Mouse (Mus musculus): ENCODE measurements around the gene Cend1. TPM values are rescaled to one million over a fixed set of nuclear protein-coding genes. Genes with fewer than 3 reads are reported as not detected.

The Cend1 gene
- polyA plus RNA-seq, 1 experiment from 2014 or later: 0.25 TPM

GRCm38 (mm10) chr7:141436523-141436892 lies 7.2 kb upstream of the Cend1 start:
- H3K4me3 ChIP-seq (ENCODE audit: low read depth, low read length): peak overlapping the region; percentile 65; the same call in 1 of the 2 replicates
- WGBS: 50% methylated on average over 2 of the region's 2 CpGs

GRCm38 (mm10) chr7:141435856-141436522 lies 6.7 kb upstream of the Cend1 start:
- Histone ChIP-seq H3K9me3 (ENCODE audit: low read length) (no peaks in the 10 kb centered on the region), H3K36me3 (ENCODE audit: insufficient read depth, low read length) (no peaks in the 10 kb centered on the region; the same call in 1 of the 2 replicates), H3K27ac (ENCODE audit: low read length) (no peak overlapping the region), H3K4me2 (replicated peaks; ENCODE audit: low read depth, low read length) (no peak overlapping the region), H3K4me1 (ENCODE audit: insufficient read depth, low read depth, low read length) (peaks cover 20% of the 10 kb centered on the region), H3K9ac (replicated peaks; ENCODE audit: low read depth) (no peak overlapping the region), H3K4me3 (ENCODE audit: low read depth, low read length) (no peak overlapping the region), H3K27me3 (replicated peaks; ENCODE audit: insufficient read depth, low read length) (no peaks in the 10 kb centered on the region)
- TF ChIP-seq EP300 (IDR thresholded peaks at IDR 0.05): no peak
- no peak for TF ChIP-seq CTCF (IDR thresholded peaks at IDR 0.05)
- no peak for ATAC-seq
- WGBS: 82% methylated on average over 9 of the region's 9 CpGs
- no peak for DNase-seq (ENCODE audit: low spot score)

More at GRCm38 (mm10) chr7:141436523-141436892, 7.2 kb upstream of the Cend1 start:
- ATAC-seq: no peak
- no peaks in the 10 kb centered on the region for H3K27me3 ChIP-seq (replicated peaks; ENCODE audit: insufficient read depth, low read length)
- no peaks in the 10 kb centered on the region; the same call in 1 of the 2 replicates for H3K36me3 ChIP-seq (ENCODE audit: insufficient read depth, low read length)
- DNase-seq (ENCODE audit: low spot score): no peak
- peaks cover 20% of the 10 kb centered on the region for H3K4me1 ChIP-seq (ENCODE audit: insufficient read depth, low read depth, low read length)
- H3K4me2 ChIP-seq (replicated peaks; ENCODE audit: low read depth, low read length): peak overlapping the region; percentile 86
- no peaks in the 10 kb centered on the region for H3K9me3 ChIP-seq (ENCODE audit: low read length)
- TF ChIP-seq EP300 (IDR thresholded peaks at IDR 0.05) (no peak), CTCF (IDR thresholded peaks at IDR 0.05) (no peak)
- no peak overlapping the region for H3K27ac ChIP-seq (ENCODE audit: low read length)
- H3K9ac ChIP-seq (replicated peaks; ENCODE audit: low read depth): no peak overlapping the region

- peaks cover 16% of the 10 kb centered on the region for H3K4me1 ChIP-seq (ENCODE audit: insufficient read depth, low read depth, low read length)
- H3K4me3 ChIP-seq (ENCODE audit: low read depth, low read length): peak overlapping the region; percentile 46
- TF ChIP-seq EP300 (IDR thresholded peaks at IDR 0.05) (no peak), CTCF (IDR thresholded peaks at IDR 0.05) (no peak)
- no peaks in the 10 kb centered on the region for H3K27me3 ChIP-seq (replicated peaks; ENCODE audit: insufficient read depth, low read length)
- 5% methylated on average over 17 of the region's 17 CpGs for WGBS
- DNase-seq (ENCODE audit: low spot score) (peak; percentile 89), ATAC-seq (peak; percentile 47)
- peak overlapping the region; percentile 69 for H3K4me2 ChIP-seq (replicated peaks; ENCODE audit: low read depth, low read length)
- H3K27ac ChIP-seq (ENCODE audit: low read length): peak overlapping the region; percentile 38; the same call in 1 of the 2 replicates
- peak overlapping the region; percentile 16; the same call in 1 of the 2 replicates for H3K9ac ChIP-seq (replicated peaks; ENCODE audit: low read depth)
- H3K36me3 ChIP-seq (ENCODE audit: insufficient read depth, low read length): no peaks in the 10 kb centered on the region; the same call in 1 of the 2 replicates
- no peaks in the 10 kb centered on the region for H3K9me3 ChIP-seq (ENCODE audit: low read length)
These were observed 6.0 kb upstream of the Cend1 start for GRCm38 (mm10) chr7:141435129-141435855.

GRCm38 (mm10) chr7:141434464-141434863 lies 5.2 kb upstream of the Cend1 start:
- no peak for ATAC-seq
- peak overlapping the region; percentile 46 for H3K4me3 ChIP-seq (ENCODE audit: low read depth, low read length)
- H3K36me3 ChIP-seq (ENCODE audit: insufficient read depth, low read length): no peaks in the 10 kb centered on the region; the same call in 1 of the 2 replicates
- H3K9ac ChIP-seq (replicated peaks; ENCODE audit: low read depth): peak overlapping the region; percentile 16; the same call in 1 of the 2 replicates
- H3K4me1 ChIP-seq (ENCODE audit: insufficient read depth, low read depth, low read length): peaks cover 16% of the 10 kb centered on the region
- DNase-seq (ENCODE audit: low spot score): peak; percentile 51
- TF ChIP-seq CTCF (IDR thresholded peaks at IDR 0.05) (no peak), EP300 (IDR thresholded peaks at IDR 0.05) (no peak)
- no peak overlapping the region for H3K27ac ChIP-seq (ENCODE audit: low read length)
- peak overlapping the region; percentile 69 for H3K4me2 ChIP-seq (replicated peaks; ENCODE audit: low read depth, low read length)
- WGBS: 19% methylated on average over 8 of the region's 8 CpGs
- H3K9me3 ChIP-seq (ENCODE audit: low read length): no peaks in the 10 kb centered on the region
- no peaks in the 10 kb centered on the region for H3K27me3 ChIP-seq (replicated peaks; ENCODE audit: insufficient read depth, low read length)

- Histone ChIP-seq H3K9ac (replicated peaks; ENCODE audit: low read depth) (no peak overlapping the region), H3K9me3 (ENCODE audit: low read length) (no peaks in the 10 kb centered on the region), H3K27me3 (replicated peaks; ENCODE audit: insufficient read depth, low read length) (no peaks in the 10 kb centered on the region), H3K4me3 (ENCODE audit: low read depth, low read length) (peak overlapping the region; percentile 46; the same call in 1 of the 2 replicates), H3K4me1 (ENCODE audit: insufficient read depth, low read depth, low read length) (peaks cover 16% of the 10 kb centered on the region), H3K36me3 (ENCODE audit: insufficient read depth, low read length) (no peaks in the 10 kb centered on the region; the same call in 1 of the 2 replicates), H3K4me2 (replicated peaks; ENCODE audit: low read depth, low read length) (peak overlapping the region; percentile 69), H3K27ac (ENCODE audit: low read length) (no peak overlapping the region)
- ATAC-seq (no peak), DNase-seq (ENCODE audit: low spot score) (no peak)
- TF ChIP-seq EP300 (IDR thresholded peaks at IDR 0.05): no peak
- TF ChIP-seq CTCF (IDR thresholded peaks at IDR 0.05): no peak
- 73% methylated on average over 15 of the region's 15 CpGs for WGBS
These were observed 4.5 kb upstream of the Cend1 start for GRCm38 (mm10) chr7:141433517-141434400.
